Mouse (Mus musculus) thymus, adult 2 months (tissue): Measurements from ENCODE around the gene As3mt.

Experiments used
- CTCF ChIP-seq: fragments of 200-500 bp; IDR thresholded peaks from 2 replicates; pipeline ENCODE4 v1.5.1; 2012; ENCODE audit warnings: mild to moderate bottlenecking, control low read depth, low read length, moderate library complexity, borderline replicate concordance; ENCODE audit not compliant: control insufficient read depth, poor library complexity, insufficient read depth; ENCODE audit errors: extremely low read depth
- POLR2A ChIP-seq: fragments of 200-500 bp; IDR thresholded peaks from 2 replicates; pipeline ENCODE4 v1.6.1; 2012; ENCODE audit warnings: mild to moderate bottlenecking, low read length, control low read depth, moderate library complexity; ENCODE audit not compliant: control insufficient read depth, poor library complexity, insufficient read depth; ENCODE audit errors: extremely low read depth

- TF ChIP-seq CTCF (no peak), POLR2A (no peak)
Measured at GRCm38 (mm10) chr19:46784502-46784901, 77.2 kb downstream of the As3mt start.
